Mouse (Mus musculus): ENCODE results near the gene Hdc. TPM values are rescaled to one million over a fixed set of nuclear protein-coding genes. Genes with fewer than 3 reads are reported as not detected.

The Hdc gene
- polyA plus RNA-seq, 1 experiment from 2014 or later: 1.0 TPM

GRCm38 (mm10) chr2:126577362-126577761 lies 41.7 kb downstream of the Hdc start:
- H3K36me3 ChIP-seq: no peaks in the 10 kb centered on the region
- no peak overlapping the region for H3K27ac ChIP-seq
- peaks cover 4% of the 10 kb centered on the region; the same call in 1 of the 2 replicates for H3K4me1 ChIP-seq (replicated peaks)
- no peak overlapping the region for H3K9ac ChIP-seq (replicated peaks)
- H3K9me3 ChIP-seq: no peaks in the 10 kb centered on the region
- H3K4me3 ChIP-seq (replicated peaks): no peak overlapping the region
- H3K4me2 ChIP-seq: no peak overlapping the region
- 73% methylated on average over 5 of the region's 5 CpGs for WGBS
- ATAC-seq (ENCODE audit: insufficient number of reproducible peaks, insufficient read depth, low FRiP score, low TSS enrichment, low read depth): no peak
- H3K27me3 ChIP-seq: no peaks in the 10 kb centered on the region

- Histone ChIP-seq H3K27me3 (no peaks in the 10 kb centered on the region), H3K9me3 (peaks cover 4% of the 10 kb centered on the region; the same call in 1 of the 2 replicates), H3K9ac (replicated peaks) (no peak overlapping the region), H3K36me3 (no peaks in the 10 kb centered on the region), H3K4me2 (no peak overlapping the region), H3K4me3 (replicated peaks) (no peak overlapping the region), H3K27ac (no peak overlapping the region), H3K4me1 (replicated peaks) (peaks cover 4% of the 10 kb centered on the region; the same call in 1 of the 2 replicates)
- no peak for ATAC-seq (ENCODE audit: insufficient number of reproducible peaks, insufficient read depth, low FRiP score, low TSS enrichment, low read depth)
- 79% methylated on average over 11 of the region's 11 CpGs for WGBS
These were observed 43.5 kb downstream of the Hdc start for GRCm38 (mm10) chr2:126575391-126576176.

- Histone ChIP-seq H3K36me3 (no peaks in the 10 kb centered on the region), H3K9ac (replicated peaks) (no peak overlapping the region), H3K4me3 (replicated peaks) (no peak overlapping the region), H3K4me2 (no peak overlapping the region), H3K27ac (no peak overlapping the region), H3K4me1 (replicated peaks) (peaks cover 4% of the 10 kb centered on the region; the same call in 1 of the 2 replicates), H3K9me3 (peaks cover 4% of the 10 kb centered on the region; the same call in 1 of the 2 replicates), H3K27me3 (no peaks in the 10 kb centered on the region)
- no peak for ATAC-seq (ENCODE audit: insufficient number of reproducible peaks, insufficient read depth, low FRiP score, low TSS enrichment, low read depth)
- 66% methylated on average over 4 of the region's 4 CpGs for WGBS
These were observed 46.4 kb downstream of the Hdc start for GRCm38 (mm10) chr2:126572747-126573146.

GRCm38 (mm10) chr2:126572163-126572562 lies 46.9 kb downstream of the Hdc start:
- ATAC-seq (ENCODE audit: insufficient number of reproducible peaks, insufficient read depth, low FRiP score, low TSS enrichment, low read depth): no peak
- Histone ChIP-seq H3K9me3 (peaks cover 4% of the 10 kb centered on the region; the same call in 1 of the 2 replicates), H3K4me3 (replicated peaks) (no peak overlapping the region), H3K36me3 (no peaks in the 10 kb centered on the region), H3K4me2 (no peak overlapping the region), H3K4me1 (replicated peaks) (peaks cover 4% of the 10 kb centered on the region; the same call in 1 of the 2 replicates), H3K27ac (no peak overlapping the region), H3K9ac (replicated peaks) (no peak overlapping the region), H3K27me3 (no peaks in the 10 kb centered on the region)
- WGBS: 48% methylated on average over 1 of the region's 1 CpGs

- no peak overlapping the region for H3K27ac ChIP-seq
- H3K9ac ChIP-seq (replicated peaks): no peak overlapping the region
- H3K4me3 ChIP-seq (replicated peaks): no peak overlapping the region
- no peaks in the 10 kb centered on the region for H3K36me3 ChIP-seq
- 67% methylated on average over 17 of the region's 17 CpGs for WGBS
- H3K27me3 ChIP-seq: no peaks in the 10 kb centered on the region; the same call in 1 of the 2 replicates
- no peaks in the 10 kb centered on the region for H3K9me3 ChIP-seq
- H3K4me1 ChIP-seq (replicated peaks): 0 out of 2 replicates have a peak, but pooled peaks cover 10% of the 10 kb centered on the region
- ATAC-seq (ENCODE audit: insufficient number of reproducible peaks, insufficient read depth, low FRiP score, low TSS enrichment, low read depth): no peak
- no peak overlapping the region for H3K4me2 ChIP-seq
These were observed 55.5 kb downstream of the Hdc start for GRCm38 (mm10) chr2:126563411-126564105.

GRCm38 (mm10) chr2:126560094-126560493 lies 59.0 kb downstream of the Hdc start:
- no peak overlapping the region for H3K27ac ChIP-seq
- H3K4me3 ChIP-seq (replicated peaks): no peak overlapping the region
- H3K4me1 ChIP-seq (replicated peaks): 0 out of 2 replicates have a peak, but pooled peaks cover 10% of the 10 kb centered on the region
- no peak overlapping the region for H3K9ac ChIP-seq (replicated peaks)
- 88% methylated on average over 1 of the region's 1 CpGs for WGBS
- no peaks in the 10 kb centered on the region for H3K36me3 ChIP-seq
- no peak overlapping the region for H3K4me2 ChIP-seq
- ATAC-seq (ENCODE audit: insufficient number of reproducible peaks, insufficient read depth, low FRiP score, low TSS enrichment, low read depth): no peak
- H3K27me3 ChIP-seq: peaks cover 14% of the 10 kb centered on the region
- no peaks in the 10 kb centered on the region for H3K9me3 ChIP-seq

GRCm38 (mm10) chr2:126555533-126555932 lies 63.6 kb downstream of the Hdc start:
- Histone ChIP-seq H3K4me2 (no peak overlapping the region), H3K9ac (replicated peaks) (no peak overlapping the region), H3K4me1 (replicated peaks) (peaks cover 13% of the 10 kb centered on the region), H3K27ac (no peak overlapping the region), H3K4me3 (replicated peaks) (no peak overlapping the region), H3K27me3 (peaks cover 59% of the 10 kb centered on the region), H3K36me3 (no peaks in the 10 kb centered on the region), H3K9me3 (no peaks in the 10 kb centered on the region)
- no peak for ATAC-seq (ENCODE audit: insufficient number of reproducible peaks, insufficient read depth, low FRiP score, low TSS enrichment, low read depth)
- 88% methylated on average over 5 of the region's 5 CpGs for WGBS

- Histone ChIP-seq H3K9me3 (no peaks in the 10 kb centered on the region), H3K4me1 (replicated peaks) (peaks cover 13% of the 10 kb centered on the region), H3K27me3 (peaks cover 70% of the 10 kb centered on the region), H3K4me2 (peak overlapping the region; percentile 98), H3K9ac (replicated peaks) (peak overlapping the region; percentile 61; the same call in 1 of the 2 replicates), H3K36me3 (no peaks in the 10 kb centered on the region), H3K4me3 (replicated peaks) (peak overlapping the region; percentile 59), H3K27ac (no peak overlapping the region)
- WGBS: 2% methylated on average over 26 of the region's 26 CpGs
- 0 out of 2 replicates have a peak, but pooled peaks have one; percentile 26 for ATAC-seq (ENCODE audit: insufficient number of reproducible peaks, insufficient read depth, low FRiP score, low TSS enrichment, low read depth)
These were observed 65.8 kb downstream of the Hdc start for GRCm38 (mm10) chr2:126553291-126553639.

- Histone ChIP-seq H3K4me2 (peak within 1 kb of the TSS; percentile 98), H3K36me3 (no peaks in the 10 kb centered on the region), H3K4me3 (replicated peaks) (peak within 1 kb of the TSS; percentile 59), H3K9ac (replicated peaks) (peak within 1 kb of the TSS; percentile 61; the same call in 1 of the 2 replicates), H3K27me3 (peaks cover 70% of the 10 kb centered on the region), H3K4me1 (replicated peaks) (peaks cover 13% of the 10 kb centered on the region), H3K27ac (no peak within 1 kb of the TSS), H3K9me3 (no peaks in the 10 kb centered on the region)
- 2% methylated on average over 61 of the region's 61 CpGs for WGBS
- ATAC-seq (ENCODE audit: insufficient number of reproducible peaks, insufficient read depth, low FRiP score, low TSS enrichment, low read depth): peak; percentile 68; the same call in 1 of the 2 replicates
These were observed 66.5 kb downstream of the Hdc start, which contains the start of gene Slc27a2 for GRCm38 (mm10) chr2:126552357-126553290. Gene Slc27a2, plus strand, starts transcription at chr2:126552407.

GRCm38 (mm10) chr2:126551896-126552295 lies 67.2 kb downstream of the Hdc start:
- H3K27ac ChIP-seq: no peak overlapping the region
- no peak for ATAC-seq (ENCODE audit: insufficient number of reproducible peaks, insufficient read depth, low FRiP score, low TSS enrichment, low read depth)
- H3K4me3 ChIP-seq (replicated peaks): no peak overlapping the region
- H3K36me3 ChIP-seq: no peaks in the 10 kb centered on the region
- H3K4me1 ChIP-seq (replicated peaks): peaks cover 13% of the 10 kb centered on the region
- H3K9me3 ChIP-seq: no peaks in the 10 kb centered on the region
- no peak overlapping the region for H3K4me2 ChIP-seq
- 34% methylated on average over 5 of the region's 5 CpGs for WGBS
- H3K27me3 ChIP-seq: peaks cover 70% of the 10 kb centered on the region
- no peak overlapping the region for H3K9ac ChIP-seq (replicated peaks)
